In genomic region chr6:147263178-147263577, GRCm38 (mm10) we compare ENCODE assay signal across 8 mouse cellular contexts. TPM values are rescaled to one million over a fixed set of nuclear protein-coding genes. Genes with fewer than 3 reads are reported as not detected.
A peak's percentile ranks its signal among the peaks of the same experiment; 100 is the strongest.
DNase-seq lines count a peak whose midpoint lies in the region; ATAC-seq lines count a peak whose summit lies in the region.

No protein-coding gene starts in this region.

- intact Hi-C loops in left cerebral cortex, postnatal 4 days (cut with DNase I) = no loop called here

- peak overlapping the region; percentile 93 for H3K4me2 ChIP-seq in forebrain, embryonic 14.5 days (ENCODE audit: low read length)
- H3K4me2 ChIP-seq in neural tube, embryonic 13.5 days = peak overlapping the region; percentile 93

- no peaks in the 10 kb centered on the region for H3K9me3 ChIP-seq in megakaryocyte, embryonic 14.5 days
- H3K9me3 ChIP-seq in forebrain, embryonic 14.5 days (replicated peaks; ENCODE audit: control insufficient read depth, low read length) = no peaks in the 10 kb centered on the region
- no peaks in the 10 kb centered on the region for H3K9me3 ChIP-seq in neural tube, embryonic 13.5 days

- H3K4me3 ChIP-seq in megakaryocyte, embryonic 14.5 days (replicated peaks) = peak overlapping the region; percentile 83
- H3K4me3 ChIP-seq in forebrain, embryonic 14.5 days (ENCODE audit: low read depth, low read length) = peak overlapping the region; percentile 42
- H3K4me3 ChIP-seq in neural tube, embryonic 13.5 days = peak overlapping the region; percentile 50

- under 1% methylated on average over 21 of the region's 21 CpGs for WGBS in forebrain, embryonic 14.5 days
- WGBS in neural tube, embryonic 13.5 days = under 1% methylated on average over 21 of the region's 21 CpGs

- peaks cover 74% of the 10 kb centered on the region for H3K27me3 ChIP-seq in megakaryocyte, embryonic 14.5 days (replicated peaks)
- H3K27me3 ChIP-seq in forebrain, embryonic 14.5 days (replicated peaks; ENCODE audit: control insufficient read depth, insufficient read depth, low read length) = peaks cover 30% of the 10 kb centered on the region
- peaks cover 77% of the 10 kb centered on the region for H3K27me3 ChIP-seq in neural tube, embryonic 13.5 days

- peak; percentile 29 for DNase-seq in adrenal gland, adult 2 months
- DNase-seq in adrenal gland, postnatal 4 days (ENCODE audit: low spot score in 2 of 2) = no peak
- DNase-seq in forebrain, embryonic 14.5 days (ENCODE audit: low spot score) = peak; percentile 36
- DNase-seq in left cerebral cortex, postnatal 4 days = peak; percentile 13
- no peak for DNase-seq in urinary bladder, postnatal 4 days (ENCODE audit: low spot score in 2 of 2)

- ATAC-seq in megakaryocyte, adult 5-6 weeks (ENCODE audit: poor library complexity, severe bottlenecking) = no peak
- peak; percentile 43 for ATAC-seq in forebrain, embryonic 14.5 days
- ATAC-seq in neural tube, embryonic 13.5 days (ENCODE audit: low read depth) = peak; percentile 63; the same call in 1 of the 2 replicates

- H3K4me1 ChIP-seq in megakaryocyte, embryonic 14.5 days = peaks cover 16% of the 10 kb centered on the region
- H3K4me1 ChIP-seq in forebrain, embryonic 14.5 days (ENCODE audit: control insufficient read depth, insufficient read depth, low read length) = peaks cover 12% of the 10 kb centered on the region
- peaks cover 19% of the 10 kb centered on the region for H3K4me1 ChIP-seq in neural tube, embryonic 13.5 days (replicated peaks)

- no peak overlapping the region for H3K27ac ChIP-seq in forebrain, embryonic 14.5 days (ENCODE audit: low read depth, low read length)
- H3K27ac ChIP-seq in neural tube, embryonic 13.5 days (replicated peaks) = no peak overlapping the region

- no peaks in the 10 kb centered on the region for H3K36me3 ChIP-seq in megakaryocyte, embryonic 14.5 days (replicated peaks; ENCODE audit: low read length)
- H3K36me3 ChIP-seq in forebrain, embryonic 14.5 days (ENCODE audit: control insufficient read depth, insufficient read depth, low read length) = no peaks in the 10 kb centered on the region
- no peaks in the 10 kb centered on the region for H3K36me3 ChIP-seq in neural tube, embryonic 13.5 days

- peak overlapping the region; percentile 41 for H3K9ac ChIP-seq in forebrain, embryonic 14.5 days (ENCODE audit: low read length)
- peak overlapping the region; percentile 56 for H3K9ac ChIP-seq in neural tube, embryonic 13.5 days

RNA-seq across cellular contexts. Expression of gene Pthlh, which starts 0.8 kb away (rescaled TPM):
- total RNA-seq in adrenal gland, adult 2 months (2021) = under 1 TPM in 1 of 2 experiments, not detected in 1; 0.93 TPM
- polyA plus RNA-seq in adrenal gland, adult 2 months (2012; rRNA removed) = 0.27 and 0.55 TPM in 2 replicates
- total RNA-seq in adrenal gland, postnatal 4 days (2021) = 1 to 10 TPM in 1 of 2 experiments, under 1 TPM in 1; 0.45 to 1.0 TPM
- not detected in 2 replicates for polyA plus RNA-seq in megakaryocyte, embryonic 14.5 days (2012; ENCODE audit: insufficient read depth, low replicate concordance)
- not detected in 2 replicates for total RNA-seq in megakaryocyte, adult 5-6 weeks (2015)
- not detected in 2 replicates for total RNA-seq in megakaryocyte, adult 5-6 weeks (2017)
- 0.91 and 1.7 TPM in 2 replicates for polyA plus RNA-seq in forebrain, embryonic 14.5 days (2014; fragmentation: Nextera tagmentation; extraction: Ambion mirVana)
- total RNA-seq in left cerebral cortex, postnatal 4 days (2021) = 1 to 10 TPM; 1.1 to 1.5 TPM
- polyA plus RNA-seq in neural tube, embryonic 13.5 days (2015; fragmentation: Nextera tagmentation; extraction: Ambion mirVana) = 2.3 and 2.4 TPM in 2 replicates

Comparison
In these comparisons a context has a peak if more than half of its experiments do, and no peak if none do; other contexts are left out.
1. DNase-seq: peak in adrenal gland, adult 2 months (single experiment), forebrain, embryonic 14.5 days (single experiment) and left cerebral cortex, postnatal 4 days (single experiment); none in adrenal gland, postnatal 4 days (0 of 2) and urinary bladder, postnatal 4 days (0 of 2).
2. Peak in every context shown above with its lines, with median percentiles within 50 percentile points of each other: H3K4me3 ChIP-seq.